Mouse (Mus musculus) midbrain, postnatal 0 days (tissue): ENCODE results near the gene Cdc20b. TPM values are rescaled to one million over a fixed set of nuclear protein-coding genes. Genes with fewer than 3 reads are reported as not detected.

Source experiments
- ATAC-seq: fragments of 200-750 bp; cut with Nextera tagmentation; 2 replicates; pipeline ENCODE4 v1.8.0; 2017; ENCODE audit warnings: moderate number of reproducible peaks, mild to moderate bottlenecking, moderate TSS enrichment, moderate library complexity; ENCODE audit not compliant: low FRiP score
- DNase-seq: peaks from one replicate; pipeline ENCODE4 v3.0.0-alpha.2; 2015; ENCODE audit warnings: low spot score
- H3K27ac ChIP-seq: fragments of 300-500 bp; sonication (generic); 2 replicates; pipeline ENCODE4 v1.5.1; 2014; ENCODE audit warnings: low read depth, mild to moderate bottlenecking, low read length, mixed read lengths
- H3K27me3 ChIP-seq: fragments of 300-500 bp; sonication (generic); 2 replicates; pipeline ENCODE4 v1.6.1; 2014; ENCODE audit warnings: low read length, control low read depth, mixed read lengths; ENCODE audit not compliant: insufficient read depth
- H3K36me3 ChIP-seq: fragments of 300-500 bp; sonication (generic); 2 replicates; pipeline ENCODE4 v1.6.1; 2014; ENCODE audit warnings: low read length, control low read depth, mixed read lengths; ENCODE audit not compliant: insufficient read depth
- H3K4me1 ChIP-seq: fragments of 300-500 bp; sonication (generic); 2 replicates; pipeline ENCODE4 v1.6.1; 2014; ENCODE audit warnings: mild to moderate bottlenecking, control low read depth, antibody characterized with exemption, low read length, mixed read lengths; ENCODE audit not compliant: insufficient read depth
- H3K4me2 ChIP-seq: fragments of 300-500 bp; sonication (generic); 2 replicates; pipeline ENCODE4 v1.6.1; 2014; ENCODE audit warnings: low read depth, mild to moderate bottlenecking, low read length, mixed read lengths; ENCODE audit not compliant: poor library complexity, severe bottlenecking
- H3K4me3 ChIP-seq: fragments of 300-500 bp; sonication (generic); 2 replicates; pipeline ENCODE4 v1.5.1; 2014; ENCODE audit warnings: low read depth, mild to moderate bottlenecking, low read length, moderate library complexity
- H3K9ac ChIP-seq: fragments of 300-500 bp; sonication (generic); replicated peaks from 2 replicates; pipeline ENCODE4 v1.6.1; 2014; ENCODE audit warnings: mild to moderate bottlenecking, low read length, moderate library complexity, mixed read lengths; ENCODE audit not compliant: poor library complexity, severe bottlenecking
- H3K9me3 ChIP-seq: fragments of 300-500 bp; sonication (generic); 2 replicates; pipeline ENCODE4 v1.6.1; 2016; ENCODE audit warnings: low read length, control low read depth
- CTCF ChIP-seq: IDR thresholded peaks from 2 replicates; pipeline ENCODE4 v1.5.1; 2016; ENCODE audit warnings: antibody characterized with exemption, mild to moderate bottlenecking
- whole genome bisulfite sequencing: fragments of 180-500 bp; shearing (Covaris S2); extraction: QIAGEN DNeasy Blood & Tissue Kit; methylation state at CpG from one replicate; pipeline ENCODE4 v1.1.7; 2014; 5-methylcytosine and 5-hydroxymethylcytosine counted together
- polyA plus RNA-seq: library from polyadenylated mRNA; unstranded; fragments of >200 nt; fragmentation: Nextera tagmentation; extraction: Ambion mirVana; gene quantifications from 2 replicates; pipeline ENCODE4 v1.2.1, GENCODE M21; 2015
- total RNA-seq: library from RNA; depleted of rRNA; stranded (reverse); fragments of >200 nt; gene quantifications from 2 replicates; pipeline ENCODE4 v1.2.3, GENCODE M21; 2014

The Cdc20b gene
- total and polyA plus RNA-seq, 2 experiments from 2014 or later: 0.15 to 2.0 TPM

GRCm38 (mm10) chr13:113064542-113064941, 29.6 kb downstream of the Cdc20b start:
- WGBS: 91% methylated on average over 9 of the region's 9 CpGs

GRCm38 (mm10) chr13:113079021-113079420, 44.1 kb downstream of the Cdc20b start:
- Histone ChIP-seq H3K4me3 (no peak overlapping the region), H3K9me3 (no peaks in the 10 kb centered on the region), H3K9ac (no peak overlapping the region), H3K27ac (0 out of 2 replicates have a peak overlapping the region, but pooled peaks have one; percentile 26), H3K4me2 (peak overlapping the region; percentile 26; the same call in 1 of the 2 replicates), H3K36me3 (no peaks in the 10 kb centered on the region), H3K4me1 (no peaks in the 10 kb centered on the region), H3K27me3 (no peaks in the 10 kb centered on the region)
- no peak for TF ChIP-seq CTCF
- 22% methylated on average over 9 of the region's 9 CpGs for WGBS
- peak; percentile 40 for DNase-seq
- peak; percentile 73 for ATAC-seq

More at GRCm38 (mm10) chr13:113064542-113064941, 29.6 kb downstream of the Cdc20b start:
- Histone ChIP-seq H3K4me1 (no peaks in the 10 kb centered on the region), H3K9me3 (no peaks in the 10 kb centered on the region), H3K9ac (no peak overlapping the region), H3K36me3 (no peaks in the 10 kb centered on the region), H3K27ac (no peak overlapping the region), H3K4me3 (no peak overlapping the region), H3K27me3 (no peaks in the 10 kb centered on the region), H3K4me2 (no peak overlapping the region)
- no peak for TF ChIP-seq CTCF
- DNase-seq (no peak), ATAC-seq (no peak)

- H3K27me3 ChIP-seq: no peaks in the 10 kb centered on the region
- no peak overlapping the region for H3K4me2 ChIP-seq
- 3% methylated on average over 1 of the region's 1 CpGs for WGBS
- H3K27ac ChIP-seq: no peak overlapping the region
- no peaks in the 10 kb centered on the region for H3K4me1 ChIP-seq
- DNase-seq (no peak), ATAC-seq (no peak)
- TF ChIP-seq CTCF: no peak
- H3K9ac ChIP-seq: no peak overlapping the region
- no peaks in the 10 kb centered on the region for H3K9me3 ChIP-seq
- no peak overlapping the region for H3K4me3 ChIP-seq
- no peaks in the 10 kb centered on the region for H3K36me3 ChIP-seq
Measured at GRCm38 (mm10) chr13:113082101-113082500, 47.2 kb downstream of the Cdc20b start.

- no peaks in the 10 kb centered on the region for H3K27me3 ChIP-seq
- no peak overlapping the region for H3K27ac ChIP-seq
- no peak overlapping the region for H3K9ac ChIP-seq
- ATAC-seq (no peak), DNase-seq (no peak)
- no peaks in the 10 kb centered on the region for H3K4me1 ChIP-seq
- TF ChIP-seq CTCF: no peak
- H3K9me3 ChIP-seq: no peaks in the 10 kb centered on the region
- H3K4me3 ChIP-seq: no peak overlapping the region
- WGBS: 85% methylated on average over 5 of the region's 5 CpGs
- no peak overlapping the region for H3K4me2 ChIP-seq
- no peaks in the 10 kb centered on the region for H3K36me3 ChIP-seq
Measured at GRCm38 (mm10) chr13:113084732-113085131, 49.8 kb downstream of the Cdc20b start.

- no peak overlapping the region for H3K4me3 ChIP-seq
- H3K9me3 ChIP-seq: no peaks in the 10 kb centered on the region
- H3K27ac ChIP-seq: no peak overlapping the region
- WGBS: 86% methylated on average over 13 of the region's 13 CpGs
- no peak overlapping the region for H3K4me2 ChIP-seq
- H3K9ac ChIP-seq: no peak overlapping the region
- DNase-seq (no peak), ATAC-seq (no peak)
- H3K27me3 ChIP-seq: no peaks in the 10 kb centered on the region
- no peaks in the 10 kb centered on the region for H3K36me3 ChIP-seq
- no peaks in the 10 kb centered on the region for H3K4me1 ChIP-seq
- TF ChIP-seq CTCF: no peak
Measured at GRCm38 (mm10) chr13:113087226-113088017, 52.5 kb downstream of the Cdc20b start.

- ATAC-seq: no peak
- no peaks in the 10 kb centered on the region for H3K4me1 ChIP-seq
- no peaks in the 10 kb centered on the region for H3K27me3 ChIP-seq
- WGBS: 88% methylated on average over 8 of the region's 8 CpGs
- no peaks in the 10 kb centered on the region for H3K9me3 ChIP-seq
- H3K36me3 ChIP-seq: no peaks in the 10 kb centered on the region
- H3K4me2 ChIP-seq: no peak overlapping the region
- H3K4me3 ChIP-seq: no peak overlapping the region
- TF ChIP-seq CTCF: no peak
- DNase-seq: no peak
- H3K27ac ChIP-seq: no peak overlapping the region
- H3K9ac ChIP-seq: no peak overlapping the region
Measured at GRCm38 (mm10) chr13:113090489-113090888, 55.6 kb downstream of the Cdc20b start.
